Mouse (Mus musculus) liver, embryonic 16.5 days (tissue): ENCODE measurements around the gene Sync. TPM values are rescaled to one million over a fixed set of nuclear protein-coding genes. Genes with fewer than 3 reads are reported as not detected.
A peak's percentile ranks its signal among the peaks of the same experiment; 100 is the strongest.

Experiments used
- ATAC-seq: fragments of 200-750 bp; cut with Nextera tagmentation; 2 replicates; pipeline ENCODE4 v1.8.0; 2017; ENCODE audit warnings: low read depth, mild to moderate bottlenecking, moderate number of reproducible peaks, moderate library complexity
- H3K27ac ChIP-seq: fragments of 300-500 bp; sonication (generic); 2 replicates; pipeline ENCODE4 v1.5.1; 2014; ENCODE audit warnings: mild to moderate bottlenecking, low read length
- H3K27me3 ChIP-seq: fragments of 300-500 bp; sonication (generic); 2 replicates; pipeline ENCODE4 v1.6.1; 2014; ENCODE audit warnings: low read depth, low read length, mixed read lengths; ENCODE audit not compliant: control insufficient read depth, insufficient read depth
- H3K36me3 ChIP-seq: fragments of 300-500 bp; sonication (generic); 2 replicates; pipeline ENCODE4 v1.6.1; 2014; ENCODE audit warnings: mild to moderate bottlenecking; ENCODE audit not compliant: control insufficient read depth, insufficient read depth
- H3K4me1 ChIP-seq: fragments of 300-500 bp; sonication (generic); 2 replicates; pipeline ENCODE4 v1.6.1; 2014; ENCODE audit warnings: low read depth, low read length, mixed read lengths; ENCODE audit not compliant: control insufficient read depth
- H3K4me2 ChIP-seq: fragments of 300-500 bp; sonication (generic); 2 replicates; pipeline ENCODE4 v1.6.1; 2014; ENCODE audit warnings: low read depth, low read length, mixed read lengths
- H3K4me3 ChIP-seq: fragments of 300-500 bp; sonication (generic); 2 replicates; pipeline ENCODE4 v1.5.1; 2014; ENCODE audit warnings: low read depth, mild to moderate bottlenecking, low read length
- H3K9ac ChIP-seq: fragments of 300-500 bp; sonication (generic); 2 replicates; pipeline ENCODE4 v1.6.1; 2014; ENCODE audit warnings: low read depth, low read length
- H3K9me3 ChIP-seq: fragments of 300-500 bp; sonication (generic); replicated peaks from 2 replicates; pipeline ENCODE4 v1.6.1; 2016; ENCODE audit warnings: low read length; ENCODE audit not compliant: control insufficient read depth
- WGBS: fragments of 180-500 bp; shearing (Covaris S2); extraction: QIAGEN DNeasy Blood & Tissue Kit; methylation state at CpG from one replicate; pipeline ENCODE4 v1.1.7; 2014; ENCODE audit not compliant: insufficient replicate concordance; 5-methylcytosine and 5-hydroxymethylcytosine counted together
- polyA plus RNA-seq: library from polyadenylated mRNA; unstranded; fragments of >200 nt; fragmentation: Nextera tagmentation; extraction: Ambion mirVana; gene quantifications from 2 replicates; pipeline ENCODE4 v1.2.1, GENCODE M21; 2015

The Sync gene
- polyA plus RNA-seq, 1 experiment from 2014 or later: 0.33 TPM

GRCm38 (mm10) chr4:129256450-129257380, 30.7 kb upstream of the Sync start:
- peak; percentile 82 for ATAC-seq
- Histone ChIP-seq H3K4me3 (no peak overlapping the region), H3K36me3 (no peaks in the 10 kb centered on the region), H3K27me3 (no peaks in the 10 kb centered on the region), H3K4me2 (peak overlapping the region; percentile 7; the same call in 1 of the 2 replicates), H3K9me3 (no peaks in the 10 kb centered on the region), H3K4me1 (peaks cover 16% of the 10 kb centered on the region), H3K27ac (no peak overlapping the region), H3K9ac (no peak overlapping the region)
- WGBS: 16% methylated on average over 8 of the region's 8 CpGs

GRCm38 (mm10) chr4:129259101-129259500, 28.3 kb upstream of the Sync start:
- Histone ChIP-seq H3K4me1 (peaks cover 27% of the 10 kb centered on the region), H3K36me3 (no peaks in the 10 kb centered on the region), H3K27me3 (no peaks in the 10 kb centered on the region), H3K9me3 (no peaks in the 10 kb centered on the region), H3K9ac (no peak overlapping the region), H3K4me2 (no peak overlapping the region), H3K27ac (no peak overlapping the region), H3K4me3 (no peak overlapping the region)
- no peak for ATAC-seq
- WGBS: 65% methylated on average over 4 of the region's 4 CpGs

- Histone ChIP-seq H3K4me2 (no peak overlapping the region), H3K4me1 (peaks cover 30% of the 10 kb centered on the region), H3K9me3 (no peaks in the 10 kb centered on the region), H3K27ac (no peak overlapping the region), H3K36me3 (no peaks in the 10 kb centered on the region), H3K9ac (no peak overlapping the region), H3K4me3 (no peak overlapping the region), H3K27me3 (no peaks in the 10 kb centered on the region)
- ATAC-seq: no peak
- 31% methylated on average over 6 of the region's 6 CpGs for WGBS
These were observed 26.7 kb upstream of the Sync start for GRCm38 (mm10) chr4:129260678-129261077.

GRCm38 (mm10) chr4:129261196-129261595, 26.2 kb upstream of the Sync start, which contains the start of gene C77080:
TSS of gene C77080 (minus strand) at chr4:129261404.
- H3K4me1 ChIP-seq: peaks cover 31% of the 10 kb centered on the region
- H3K9ac ChIP-seq: no peak within 1 kb of the TSS
- ATAC-seq: no peak
- H3K4me2 ChIP-seq: no peak within 1 kb of the TSS
- no peak within 1 kb of the TSS for H3K4me3 ChIP-seq
- no peak within 1 kb of the TSS for H3K27ac ChIP-seq
- H3K36me3 ChIP-seq: no peaks in the 10 kb centered on the region
- H3K27me3 ChIP-seq: no peaks in the 10 kb centered on the region
- H3K9me3 ChIP-seq: no peaks in the 10 kb centered on the region
- 51% methylated on average over 2 of the region's 4 CpGs for WGBS

GRCm38 (mm10) chr4:129263225-129264021, 24.0 kb upstream of the Sync start:
- no peaks in the 10 kb centered on the region for H3K9me3 ChIP-seq
- H3K36me3 ChIP-seq: no peaks in the 10 kb centered on the region
- peak overlapping the region; percentile 53 for H3K4me2 ChIP-seq
- H3K27ac ChIP-seq: no peak overlapping the region
- peaks cover 21% of the 10 kb centered on the region for H3K4me1 ChIP-seq
- H3K27me3 ChIP-seq: no peaks in the 10 kb centered on the region
- H3K9ac ChIP-seq: 0 out of 2 replicates have a peak overlapping the region, but pooled peaks have one; percentile 22
- ATAC-seq: peak; percentile 96
- WGBS: 24% methylated on average over 19 of the region's 19 CpGs
- H3K4me3 ChIP-seq: 0 out of 2 replicates have a peak overlapping the region, but pooled peaks have one; percentile 15

GRCm38 (mm10) chr4:129266191-129266590, 21.2 kb upstream of the Sync start:
- no peak overlapping the region for H3K4me3 ChIP-seq
- H3K9me3 ChIP-seq: no peaks in the 10 kb centered on the region
- 67% methylated on average over 4 of the region's 4 CpGs for WGBS
- H3K4me1 ChIP-seq: peaks cover 21% of the 10 kb centered on the region
- no peak overlapping the region for H3K9ac ChIP-seq
- no peak overlapping the region for H3K27ac ChIP-seq
- no peak for ATAC-seq
- no peak overlapping the region for H3K4me2 ChIP-seq
- H3K36me3 ChIP-seq: no peaks in the 10 kb centered on the region
- H3K27me3 ChIP-seq: no peaks in the 10 kb centered on the region

GRCm38 (mm10) chr4:129266821-129267220, 20.6 kb upstream of the Sync start:
- peaks cover 21% of the 10 kb centered on the region for H3K4me1 ChIP-seq
- no peak overlapping the region for H3K4me3 ChIP-seq
- no peak overlapping the region for H3K4me2 ChIP-seq
- no peaks in the 10 kb centered on the region for H3K9me3 ChIP-seq
- 79% methylated on average over 5 of the region's 5 CpGs for WGBS
- no peak overlapping the region for H3K27ac ChIP-seq
- H3K36me3 ChIP-seq: no peaks in the 10 kb centered on the region
- H3K9ac ChIP-seq: no peak overlapping the region
- no peak for ATAC-seq
- no peaks in the 10 kb centered on the region for H3K27me3 ChIP-seq

- Histone ChIP-seq H3K9me3 (no peaks in the 10 kb centered on the region), H3K27ac (no peak overlapping the region), H3K4me3 (no peak overlapping the region), H3K4me1 (peaks cover 17% of the 10 kb centered on the region), H3K4me2 (no peak overlapping the region), H3K27me3 (no peaks in the 10 kb centered on the region), H3K9ac (no peak overlapping the region), H3K36me3 (no peaks in the 10 kb centered on the region)
- 29% methylated on average over 1 of the region's 1 CpGs for WGBS
- no peak for ATAC-seq
These were observed 18.7 kb upstream of the Sync start for GRCm38 (mm10) chr4:129268698-129269097.
